Mouse (Mus musculus) ES-E14 (cell line): ENCODE data around the gene D5Ertd579e.

Experiments used
- CHD2 ChIP-seq: IDR thresholded peaks from 2 replicates; pipeline ENCODE4 v1.6.1; 2014; ENCODE audit warnings: mild to moderate bottlenecking, low read depth, low read length, inconsistent platforms
- HCFC1 ChIP-seq: IDR thresholded peaks from 2 replicates; pipeline ENCODE4 v1.6.1; 2012; ENCODE audit warnings: low read length, inconsistent platforms, borderline replicate concordance; ENCODE audit not compliant: insufficient read depth
- ZC3H11A ChIP-seq: IDR thresholded peaks from 2 replicates; pipeline ENCODE4 v1.6.1; 2012; ENCODE audit warnings: low read depth, mild to moderate bottlenecking, inconsistent platforms, low read length, borderline replicate concordance
- ZNF384 ChIP-seq: IDR thresholded peaks from 2 replicates; pipeline ENCODE4 v1.6.1; 2012; ENCODE audit warnings: low read depth, low read length, inconsistent platforms

DNA sequence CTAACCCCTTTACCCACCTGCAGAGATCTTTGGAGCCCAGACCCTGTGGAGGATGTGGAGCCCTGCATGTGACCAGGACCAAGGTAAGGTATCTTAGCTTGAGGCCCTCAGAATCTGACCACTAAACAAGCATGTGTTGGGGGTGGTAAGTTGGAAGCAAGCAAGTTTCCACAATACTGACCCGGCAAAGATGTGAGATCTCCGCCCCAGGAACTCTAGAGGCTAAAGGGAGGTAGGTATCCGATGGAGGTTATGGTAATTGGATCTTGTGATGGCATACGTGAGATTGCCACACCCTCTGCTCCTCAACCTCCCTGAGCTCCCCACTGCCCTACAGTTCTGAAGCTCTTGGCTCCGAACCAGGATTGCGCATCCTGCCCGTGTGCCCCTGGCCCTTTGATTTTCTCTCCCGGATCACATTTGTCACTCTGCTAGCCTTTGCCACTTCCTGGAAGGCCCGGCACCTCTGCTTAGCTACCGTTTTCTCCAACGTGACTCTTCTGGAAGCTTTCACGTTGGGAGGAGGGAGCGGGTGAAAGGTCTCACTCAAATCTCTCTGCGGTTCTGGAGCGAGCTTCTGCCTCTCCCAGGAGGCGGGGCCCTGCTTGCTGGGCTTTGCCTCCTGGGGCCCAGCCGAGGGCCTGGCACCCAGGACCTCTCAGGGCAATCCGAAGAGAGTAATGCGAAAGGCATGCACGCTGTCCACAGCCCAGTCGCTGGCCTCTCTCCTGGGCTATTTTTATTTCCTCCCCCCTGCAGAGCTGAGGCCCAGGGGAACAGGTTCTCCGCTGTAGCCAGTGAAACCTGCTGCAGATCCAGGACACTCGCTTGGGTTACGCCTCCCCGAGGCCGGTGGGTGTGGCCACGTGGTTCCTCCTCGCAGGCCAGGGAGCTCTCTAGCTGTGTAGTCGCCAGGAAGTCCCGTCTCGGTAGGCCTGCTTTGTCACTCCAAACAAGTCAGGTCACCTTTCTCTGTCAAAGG is 17.0 kb upstream of the D5Ertd579e start:
- TF ChIP-seq CHD2 = no peak
- TF ChIP-seq ZC3H11A = no peak
- TF ChIP-seq HCFC1 = no peak
- no peak for TF ChIP-seq ZNF384
